Mouse (Mus musculus) kidney, adult 2 months (tissue): Measurements from ENCODE around the gene Cmss1. TPM values are rescaled to one million over a fixed set of nuclear protein-coding genes. Genes with fewer than 3 reads are reported as not detected.

ENCODE experiments used
- DNase-seq: peaks from one replicate; pipeline ENCODE4 v3.0.0; 2021
- H3K27ac ChIP-seq: fragments of 200-500 bp; 2 replicates; pipeline ENCODE4 v1.5.1; 2012; ENCODE audit warnings: low read depth, low read length, control low read depth, inconsistent platforms; ENCODE audit not compliant: insufficient read depth
- H3K27me3 ChIP-seq: fragments of 200-500 bp; replicated peaks from 2 replicates; pipeline ENCODE4 v1.6.1; 2012; ENCODE audit warnings: mild to moderate bottlenecking, moderate library complexity, low read length, inconsistent platforms; ENCODE audit not compliant: control insufficient read depth, insufficient read depth
- H3K36me3 ChIP-seq: fragments of 200-500 bp; 2 replicates; pipeline ENCODE4 v1.6.1; 2012; ENCODE audit warnings: mild to moderate bottlenecking, moderate library complexity, low read length, inconsistent platforms; ENCODE audit not compliant: control insufficient read depth, insufficient read depth
- H3K4me1 ChIP-seq: fragments of 200-500 bp; 2 replicates; pipeline ENCODE4 v1.6.1; 2011; ENCODE audit warnings: low read length; ENCODE audit not compliant: control insufficient read depth, insufficient read depth
- H3K4me3 ChIP-seq: fragments of 200-500 bp; 2 replicates; pipeline ENCODE4 v1.5.1; 2011; ENCODE audit warnings: mild to moderate bottlenecking, low read depth, low read length, control low read depth; ENCODE audit not compliant: insufficient read depth
- CTCF ChIP-seq: fragments of 200-500 bp; conservative IDR thresholded peaks from 2 replicates; pipeline ENCODE4 v1.5.1; 2011; ENCODE audit warnings: low read depth, mild to moderate bottlenecking, control low read depth, low read length, moderate library complexity, mixed read lengths; ENCODE audit not compliant: insufficient read depth, insufficient read length
- POLR2A ChIP-seq: fragments of 200-500 bp; IDR thresholded peaks from one replicate; pipeline ENCODE4 v1.6.1; 2011; ENCODE audit warnings: low read depth, low read length, control low read depth
- WGBS: fragments of 180-500 bp; shearing (Covaris S2); methylation state at CpG from one replicate; pipeline ENCODE4 v1.1.7; 2018; 5-methylcytosine and 5-hydroxymethylcytosine counted together
- polyA plus RNA-seq: library from polyadenylated mRNA; depleted of rRNA; stranded (reverse); fragments of >200 nt; gene quantifications from 2 replicates; pipeline ENCODE4 v1.2.3, GENCODE M21; 2012

Gene Cmss1
- polyA plus RNA-seq, 1 experiment: 7.2 TPM

- Histone ChIP-seq H3K36me3 (no peaks in the 10 kb centered on the region), H3K27me3 (no peaks in the 10 kb centered on the region), H3K27ac (no peak overlapping the region), H3K4me3 (no peak overlapping the region), H3K4me1 (no peaks in the 10 kb centered on the region)
- no peak for TF ChIP-seq CTCF
- no peak for TF ChIP-seq POLR2A
- DNase-seq: no peak
- 83% methylated on average over 2 of the region's 2 CpGs for WGBS
Observed at GRCm38 (mm10) chr16:57478451-57478850, 128.2 kb downstream of the Cmss1 start.

- Histone ChIP-seq H3K36me3 (no peaks in the 10 kb centered on the region), H3K27me3 (no peaks in the 10 kb centered on the region), H3K4me3 (no peak overlapping the region), H3K4me1 (no peaks in the 10 kb centered on the region), H3K27ac (no peak overlapping the region)
- TF ChIP-seq CTCF (no peak), POLR2A (no peak)
- 43% methylated on average over 10 of the region's 10 CpGs for WGBS
- DNase-seq: no peak
Observed at GRCm38 (mm10) chr16:57473415-57474085, 133.1 kb downstream of the Cmss1 start.

GRCm38 (mm10) chr16:57471071-57471470 lies 135.6 kb downstream of the Cmss1 start:
- Histone ChIP-seq H3K27ac (no peak overlapping the region), H3K4me1 (no peaks in the 10 kb centered on the region), H3K36me3 (no peaks in the 10 kb centered on the region), H3K4me3 (no peak overlapping the region), H3K27me3 (no peaks in the 10 kb centered on the region)
- no peak for DNase-seq
- TF ChIP-seq POLR2A (no peak), CTCF (no peak)

- H3K4me1 ChIP-seq: no peaks in the 10 kb centered on the region
- H3K27me3 ChIP-seq: no peaks in the 10 kb centered on the region
- no peak overlapping the region for H3K4me3 ChIP-seq
- TF ChIP-seq POLR2A (no peak), CTCF (no peak)
- H3K27ac ChIP-seq: no peak overlapping the region
- 89% methylated on average over 12 of the region's 12 CpGs for WGBS
- no peaks in the 10 kb centered on the region for H3K36me3 ChIP-seq
- DNase-seq: no peak
Observed at GRCm38 (mm10) chr16:57470286-57470830, 136.3 kb downstream of the Cmss1 start.

- Histone ChIP-seq H3K4me1 (no peaks in the 10 kb centered on the region), H3K27ac (no peak overlapping the region), H3K27me3 (no peaks in the 10 kb centered on the region), H3K4me3 (no peak overlapping the region), H3K36me3 (no peaks in the 10 kb centered on the region)
- DNase-seq: peak; percentile 26
- TF ChIP-seq CTCF: no peak
- no peak for TF ChIP-seq POLR2A
- 88% methylated on average over 2 of the region's 2 CpGs for WGBS
Observed at GRCm38 (mm10) chr16:57469869-57470268, 136.8 kb downstream of the Cmss1 start.

- no peaks in the 10 kb centered on the region for H3K27me3 ChIP-seq
- H3K4me1 ChIP-seq: no peaks in the 10 kb centered on the region
- WGBS: 64% methylated on average over 4 of the region's 4 CpGs
- DNase-seq: no peak
- H3K36me3 ChIP-seq: no peaks in the 10 kb centered on the region
- H3K27ac ChIP-seq: no peak overlapping the region
- H3K4me3 ChIP-seq: no peak overlapping the region
- no peak for TF ChIP-seq POLR2A
Observed at GRCm38 (mm10) chr16:57469301-57469700, 137.4 kb downstream of the Cmss1 start.

GRCm38 (mm10) chr16:57465386-57465913 lies 141.2 kb downstream of the Cmss1 start:
- TF ChIP-seq POLR2A (no peak), CTCF (no peak)
- no peak overlapping the region for H3K4me3 ChIP-seq
- DNase-seq: no peak
- 85% methylated on average over 9 of the region's 9 CpGs for WGBS
- H3K36me3 ChIP-seq: no peaks in the 10 kb centered on the region
- no peaks in the 10 kb centered on the region for H3K4me1 ChIP-seq
- H3K27ac ChIP-seq: no peak overlapping the region
- no peaks in the 10 kb centered on the region for H3K27me3 ChIP-seq
